7 mouse cellular contexts compared by ENCODE assay signal in the genomic region with DNA sequence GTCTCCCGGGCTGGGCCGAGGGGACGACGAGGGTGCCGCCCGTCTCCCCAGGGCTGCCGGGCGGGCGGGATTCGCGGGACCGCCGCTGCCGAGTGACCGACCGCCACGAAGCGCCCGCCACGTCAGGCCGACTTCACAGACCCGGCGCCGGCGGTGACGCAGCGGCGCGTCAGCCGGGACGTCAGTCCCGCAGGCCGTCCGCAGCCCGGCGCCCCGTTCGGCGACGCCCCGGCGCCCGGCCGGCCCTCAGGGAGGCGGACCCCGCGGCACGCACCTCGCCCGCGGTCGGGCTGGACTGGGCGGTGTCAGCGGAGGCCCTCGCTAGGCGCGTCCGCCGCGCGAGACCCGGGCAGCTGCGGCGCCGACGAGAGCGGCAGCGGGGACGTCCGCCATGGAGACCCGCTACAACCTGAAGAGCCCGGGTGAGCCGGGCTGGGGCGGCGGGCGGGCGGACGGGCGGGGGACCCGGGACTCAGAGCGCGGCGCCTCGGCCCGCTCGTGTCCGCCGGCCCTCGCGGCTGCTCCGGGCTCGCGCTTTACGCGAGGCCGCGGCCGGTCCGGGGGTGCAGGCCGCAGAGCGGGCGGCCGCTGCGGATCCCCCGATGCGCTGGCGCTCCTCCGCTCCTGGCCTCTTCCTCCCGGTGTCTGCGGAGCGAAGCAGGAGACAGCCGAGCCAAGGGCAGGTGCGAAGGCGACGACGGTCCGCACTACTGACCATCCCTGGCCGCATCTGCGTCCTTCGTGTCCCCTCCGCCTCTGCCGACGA. TPM values are rescaled to one million over a fixed set of nuclear protein-coding genes. Genes with fewer than 3 reads are reported as not detected.
DNase-seq lines count a peak whose midpoint lies in the region; ATAC-seq lines count a peak whose summit lies in the region.

A gene (plus strand): TSS at position 222 of the 766 bp plus-strand sequence.

- H3K36me3 ChIP-seq in embryonic facial prominence, embryonic 10.5 days (replicated peaks), result peaks cover 39% of the 10 kb centered on the region
- H3K36me3 ChIP-seq in limb, embryonic 10.5 days, result peaks cover 28% of the 10 kb centered on the region
- H3K36me3 ChIP-seq in midbrain, embryonic 13.5 days, result peaks cover 20% of the 10 kb centered on the region

- peak within 1 kb of the TSS; percentile 60 for H3K4me2 ChIP-seq in midbrain, embryonic 13.5 days (replicated peaks)

- no peaks in the 10 kb centered on the region for H3K27me3 ChIP-seq in embryonic facial prominence, embryonic 10.5 days (replicated peaks; ENCODE audit: low read depth, poor library complexity, severe bottlenecking)
- H3K27me3 ChIP-seq in limb, embryonic 10.5 days (ENCODE audit: low read depth, poor library complexity, severe bottlenecking), result no peaks in the 10 kb centered on the region
- no peaks in the 10 kb centered on the region for H3K27me3 ChIP-seq in midbrain, embryonic 13.5 days

- peak within 1 kb of the TSS; percentile 97 for H3K27ac ChIP-seq in embryonic facial prominence, embryonic 10.5 days (replicated peaks)
- H3K27ac ChIP-seq in limb, embryonic 10.5 days, result peak within 1 kb of the TSS; percentile 96
- H3K27ac ChIP-seq in midbrain, embryonic 13.5 days, result peak within 1 kb of the TSS; percentile 98

- H3K9me3 ChIP-seq in embryonic facial prominence, embryonic 10.5 days, result 0 out of 2 replicates have a peak, but pooled peaks cover 6% of the 10 kb centered on the region
- H3K9me3 ChIP-seq in limb, embryonic 10.5 days (replicated peaks), result no peaks in the 10 kb centered on the region; the same call in 1 of the 2 replicates
- H3K9me3 ChIP-seq in midbrain, embryonic 13.5 days, result 0 out of 2 replicates have a peak, but pooled peaks cover 5% of the 10 kb centered on the region

- peaks cover 19% of the 10 kb centered on the region for H3K4me1 ChIP-seq in embryonic facial prominence, embryonic 10.5 days
- H3K4me1 ChIP-seq in limb, embryonic 10.5 days, result peaks cover 11% of the 10 kb centered on the region; the same call in 1 of the 2 replicates
- H3K4me1 ChIP-seq in midbrain, embryonic 13.5 days (replicated peaks), result peaks cover 27% of the 10 kb centered on the region

- peak; percentile 95 for DNase-seq in adrenal gland, postnatal 10 days
- DNase-seq in embryonic facial prominence, embryonic 10.5 days (ENCODE audit: low spot score), result peak; percentile 91
- peak; percentile 89 for DNase-seq in kidney, adult 11 months
- DNase-seq in limb, embryonic 10.5 days (ENCODE audit: low spot score), result peak; percentile 88
- peak; percentile 85 for DNase-seq in spleen, adult 12 weeks (ENCODE audit: low spot score)

- peak; percentile 91 for ATAC-seq in granulocyte monocyte progenitor cell, adult 5-6 weeks (replicated peaks; ENCODE audit: poor library complexity, severe bottlenecking)
- peak; percentile 98 for ATAC-seq in midbrain, embryonic 13.5 days

- WGBS in embryonic facial prominence, embryonic 10.5 days, result under 1% methylated on average over 123 of the region's 123 CpGs
- WGBS in limb, embryonic 10.5 days, result under 1% methylated on average over 123 of the region's 123 CpGs
- under 1% methylated on average over 85 of the region's 123 CpGs for WGBS in midbrain, embryonic 13.5 days

- H3K4me3 ChIP-seq in embryonic facial prominence, embryonic 10.5 days, result peak within 1 kb of the TSS; percentile 87
- peak within 1 kb of the TSS; percentile 83 for H3K4me3 ChIP-seq in limb, embryonic 10.5 days
- peak within 1 kb of the TSS; percentile 87 for H3K4me3 ChIP-seq in midbrain, embryonic 13.5 days (replicated peaks)

- H3K9ac ChIP-seq in midbrain, embryonic 13.5 days (replicated peaks), result peak within 1 kb of the TSS; percentile 94

RNA-seq across cellular contexts. Expression of the gene that starts here (rescaled TPM):
- 10 to 100 TPM; 64.9 to 77.5 TPM for total RNA-seq in adrenal gland, postnatal 10 days (2021)
- polyA plus RNA-seq in embryonic facial prominence, embryonic 10.5 days (2016; fragmentation: Nextera tagmentation; extraction: Ambion mirVana), result 37.8 and 38.7 TPM in 2 replicates
- 40.3 and 41.6 TPM in 2 replicates for total RNA-seq in granulocyte monocyte progenitor cell, adult 5-6 weeks (2014; fragmentation: Nextera tagmentation)
- 51.5 and 52.6 TPM in 2 replicates for total RNA-seq in granulocyte monocyte progenitor cell, adult 5-6 weeks (2017)
- polyA plus RNA-seq in limb, embryonic 10.5 days (2016; fragmentation: Nextera tagmentation; extraction: Ambion mirVana), result 38.3 and 38.7 TPM in 2 replicates
- 49.0 and 51.1 TPM in 2 replicates for polyA plus RNA-seq in midbrain, embryonic 13.5 days (2015; fragmentation: Nextera tagmentation; extraction: Ambion mirVana)

Comparison
In these comparisons a context has a peak if more than half of its experiments do, and no peak if none do; other contexts are left out.
1. Peak in every context shown above with its lines: DNase-seq, ATAC-seq, H3K4me3 ChIP-seq and H3K27ac ChIP-seq.